Mouse (Mus musculus) lung, embryonic 16.5 days (tissue): ENCODE data around the gene Mrpl23. TPM values are rescaled to one million over a fixed set of nuclear protein-coding genes. Genes with fewer than 3 reads are reported as not detected.

Experiments
- ATAC-seq: fragments of 200-750 bp; cut with Nextera tagmentation; 2 replicates; pipeline ENCODE4 v1.8.0; 2017; ENCODE audit warnings: low read depth, mild to moderate bottlenecking, moderate library complexity
- H3K27ac ChIP-seq: fragments of 300-500 bp; sonication (generic); 2 replicates; pipeline ENCODE4 v1.5.1; 2014; ENCODE audit warnings: mild to moderate bottlenecking, control low read depth, low read length
- H3K27me3 ChIP-seq: fragments of 300-500 bp; sonication (generic); 2 replicates; pipeline ENCODE4 v1.6.1; 2014; ENCODE audit warnings: low read depth, low read length, mixed read lengths; ENCODE audit not compliant: control insufficient read depth, insufficient read depth
- H3K36me3 ChIP-seq: fragments of 300-500 bp; sonication (generic); 2 replicates; pipeline ENCODE4 v1.6.1; 2014; ENCODE audit warnings: low read length; ENCODE audit not compliant: control insufficient read depth, insufficient read depth
- H3K4me1 ChIP-seq: fragments of 300-500 bp; sonication (generic); replicated peaks from 2 replicates; pipeline ENCODE4 v1.6.1; 2014; ENCODE audit warnings: low read length, mixed read lengths; ENCODE audit not compliant: control insufficient read depth, insufficient read depth
- H3K4me2 ChIP-seq: fragments of 300-500 bp; sonication (generic); 2 replicates; pipeline ENCODE4 v1.6.1; 2014; ENCODE audit warnings: low read depth, low read length, control low read depth
- H3K4me3 ChIP-seq: fragments of 300-500 bp; sonication (generic); 2 replicates; pipeline ENCODE4 v1.5.1; 2014; ENCODE audit warnings: mild to moderate bottlenecking, low read length, control low read depth
- H3K9ac ChIP-seq: fragments of 300-500 bp; sonication (generic); 2 replicates; pipeline ENCODE4 v1.6.1; 2014; ENCODE audit warnings: low read length, control low read depth
- H3K9me3 ChIP-seq: fragments of 300-500 bp; sonication (generic); 2 replicates; pipeline ENCODE4 v1.6.1; 2016; ENCODE audit warnings: low read length; ENCODE audit not compliant: control insufficient read depth
- WGBS: fragments of 180-500 bp; shearing (Covaris S2); extraction: QIAGEN DNeasy Blood & Tissue Kit; methylation state at CpG from one replicate; pipeline ENCODE4 v1.1.7; 2014; 5-methylcytosine and 5-hydroxymethylcytosine counted together
- polyA plus RNA-seq: library from polyadenylated mRNA; unstranded; fragments of >200 nt; fragmentation: Nextera tagmentation; extraction: Ambion mirVana; gene quantifications from 2 replicates; pipeline ENCODE4 v1.2.1, GENCODE M21; 2015

Gene Mrpl23
- polyA plus RNA-seq, 1 experiment from 2014 or later: 22.4 TPM

GRCm38 (mm10) chr7:142574155-142574660 is 41.7 kb downstream of the Mrpl23 start:
- 38% methylated on average over 3 of the region's 3 CpGs for WGBS
- Histone ChIP-seq H3K27me3 (no peaks in the 10 kb centered on the region), H3K9me3 (no peaks in the 10 kb centered on the region), H3K4me1 (peaks cover 69% of the 10 kb centered on the region), H3K4me2 (no peak overlapping the region), H3K27ac (peak overlapping the region; percentile 98), H3K9ac (peak overlapping the region; percentile 45), H3K4me3 (no peak overlapping the region), H3K36me3 (no peaks in the 10 kb centered on the region)
- ATAC-seq: no peak

- peaks cover under 1% of the 10 kb centered on the region; the same call in 1 of the 2 replicates for H3K9me3 ChIP-seq
These were observed 42.4 kb downstream of the Mrpl23 start for GRCm38 (mm10) chr7:142574826-142575351.

DNA sequence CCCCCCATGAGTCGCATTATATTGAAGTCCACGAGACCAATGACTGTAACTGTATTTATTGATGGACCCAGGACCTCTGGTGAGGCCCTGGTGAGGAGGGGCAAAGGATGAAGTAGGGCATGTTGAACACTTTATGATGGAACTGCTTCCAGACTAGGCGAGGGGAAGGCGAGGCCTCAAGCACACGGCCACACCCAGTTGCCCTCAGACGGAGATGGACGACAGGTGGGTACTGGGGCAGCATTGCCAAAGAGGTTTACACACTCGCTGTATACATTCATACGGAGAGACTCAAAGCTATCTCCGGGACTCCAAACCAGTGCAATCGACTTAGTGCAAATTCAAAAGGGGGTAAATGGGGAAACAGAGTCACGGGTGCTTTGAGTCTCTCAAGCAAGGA is 43.0 kb downstream of the Mrpl23 start:
- peak overlapping the region; percentile 57; the same call in 1 of the 2 replicates for H3K4me2 ChIP-seq
- no peak for ATAC-seq
- peak overlapping the region; percentile 53 for H3K4me3 ChIP-seq
- WGBS: 62% methylated on average over 12 of the region's 12 CpGs
- peaks cover 58% of the 10 kb centered on the region for H3K4me1 ChIP-seq
- H3K27me3 ChIP-seq: no peaks in the 10 kb centered on the region
- peaks cover 6% of the 10 kb centered on the region for H3K9me3 ChIP-seq
- peak overlapping the region; percentile 79 for H3K27ac ChIP-seq
- no peaks in the 10 kb centered on the region for H3K36me3 ChIP-seq
- no peak overlapping the region for H3K9ac ChIP-seq

More at GRCm38 (mm10) chr7:142574826-142575351, 42.4 kb downstream of the Mrpl23 start:
- Histone ChIP-seq H3K27ac (peak overlapping the region; percentile 79), H3K4me2 (no peak overlapping the region), H3K4me3 (no peak overlapping the region), H3K9ac (peak overlapping the region; percentile 45; the same call in 1 of the 2 replicates), H3K36me3 (no peaks in the 10 kb centered on the region), H3K4me1 (peaks cover 62% of the 10 kb centered on the region), H3K27me3 (no peaks in the 10 kb centered on the region)
- WGBS: 41% methylated on average over 9 of the region's 9 CpGs
- ATAC-seq: no peak

DNA sequence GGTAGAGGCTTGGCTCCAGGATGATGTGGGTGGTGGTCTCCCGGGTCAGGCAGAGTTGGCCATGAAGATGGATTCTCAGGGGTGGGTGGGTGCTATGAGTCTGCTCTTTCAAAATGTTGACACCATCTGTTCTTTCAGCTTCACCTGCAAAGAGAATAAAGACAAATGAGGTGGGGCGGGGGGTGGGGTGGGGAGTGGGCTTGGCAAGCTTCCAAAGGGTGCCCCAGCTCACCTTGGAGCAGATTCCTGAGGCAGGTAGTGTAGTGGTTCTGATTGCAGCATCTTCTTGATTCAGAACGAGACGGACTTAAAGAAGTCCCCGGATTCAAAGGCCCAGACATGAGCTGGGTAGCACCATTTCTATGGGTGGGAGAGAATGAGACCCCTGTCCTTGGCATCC is 43.5 kb downstream of the Mrpl23 start:
- whole genome bisulfite sequencing: 46% methylated on average over 5 of the region's 5 CpGs
- peak overlapping the region; percentile 57 for H3K4me2 ChIP-seq
- peaks cover 55% of the 10 kb centered on the region for H3K4me1 ChIP-seq

GRCm38 (mm10) chr7:142576472-142577326 is 44.2 kb downstream of the Mrpl23 start:
- Histone ChIP-seq H3K9me3 (peaks cover 16% of the 10 kb centered on the region), H3K4me3 (peak overlapping the region; percentile 53), H3K4me1 (peaks cover 48% of the 10 kb centered on the region), H3K27ac (peak overlapping the region; percentile 90), H3K9ac (peak overlapping the region; percentile 72), H3K36me3 (no peaks in the 10 kb centered on the region), H3K4me2 (peak overlapping the region; percentile 57), H3K27me3 (no peaks in the 10 kb centered on the region)
- ATAC-seq: no peak
- 54% methylated on average over 25 of the region's 25 CpGs for WGBS

More for the DNA sequence above, 43.5 kb downstream of the Mrpl23 start:
- H3K36me3 ChIP-seq: no peaks in the 10 kb centered on the region
- H3K27ac ChIP-seq: peak overlapping the region; percentile 90
- no peaks in the 10 kb centered on the region for H3K27me3 ChIP-seq
- H3K4me3 ChIP-seq: peak overlapping the region; percentile 53
- H3K9me3 ChIP-seq: peaks cover 10% of the 10 kb centered on the region
- ATAC-seq: no peak
- H3K9ac ChIP-seq: peak overlapping the region; percentile 72

DNA sequence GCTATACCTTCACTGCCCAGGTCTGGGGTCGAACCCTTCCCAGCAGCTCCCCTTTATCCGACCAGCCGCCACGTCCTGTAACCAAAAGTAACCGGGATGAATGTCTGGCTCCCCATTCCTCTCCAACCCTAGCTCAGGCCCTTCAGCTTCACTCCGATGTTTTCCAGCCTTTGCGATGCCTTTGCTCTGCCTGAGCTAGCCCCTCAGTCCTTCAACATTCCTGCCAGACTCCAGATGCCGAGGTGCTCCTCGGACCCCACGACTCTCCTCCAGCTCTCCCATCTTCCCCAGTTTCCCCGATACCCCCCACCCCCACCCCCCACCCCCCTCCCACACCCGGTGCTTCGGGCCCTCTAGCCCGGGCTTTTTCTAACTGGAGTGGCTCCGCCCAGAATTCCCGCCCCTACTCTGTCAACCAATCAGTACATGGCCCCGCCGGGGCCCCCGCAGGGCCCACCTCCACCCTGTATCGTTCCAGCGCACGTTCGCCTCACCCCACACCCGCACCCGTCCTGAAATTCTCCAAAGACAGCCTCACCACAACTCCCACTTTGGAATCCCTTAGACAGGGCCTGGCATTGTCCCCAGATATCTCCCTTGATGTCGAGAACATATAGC is 45.4 kb downstream of the Mrpl23 start:
- Histone ChIP-seq H3K27ac (peak overlapping the region; percentile 90), H3K9me3 (peaks cover 19% of the 10 kb centered on the region), H3K4me3 (peak overlapping the region; percentile 53), H3K27me3 (no peaks in the 10 kb centered on the region), H3K9ac (peak overlapping the region; percentile 72), H3K36me3 (no peaks in the 10 kb centered on the region), H3K4me2 (peak overlapping the region; percentile 57), H3K4me1 (peaks cover 36% of the 10 kb centered on the region)
- ATAC-seq: peak; percentile 82
- WGBS: 40% methylated on average over 26 of the region's 26 CpGs

GRCm38 (mm10) chr7:142579069-142579468 is 46.6 kb downstream of the Mrpl23 start:
- H3K27me3 ChIP-seq: no peaks in the 10 kb centered on the region
- H3K9ac ChIP-seq: no peak overlapping the region
- no peak for ATAC-seq
- WGBS: 58% methylated on average over 5 of the region's 5 CpGs
- peaks cover 24% of the 10 kb centered on the region for H3K4me1 ChIP-seq
- no peak overlapping the region for H3K4me3 ChIP-seq
- H3K27ac ChIP-seq: 0 out of 2 replicates have a peak overlapping the region, but pooled peaks have one; percentile 86
- H3K9me3 ChIP-seq: peaks cover 19% of the 10 kb centered on the region
- no peak overlapping the region for H3K4me2 ChIP-seq
- H3K36me3 ChIP-seq: no peaks in the 10 kb centered on the region

GRCm38 (mm10) chr7:142580121-142580879 is 47.8 kb downstream of the Mrpl23 start:
- peak overlapping the region; percentile 27 for H3K9ac ChIP-seq

More at GRCm38 (mm10) chr7:142580121-142580879, 47.8 kb downstream of the Mrpl23 start:
- Histone ChIP-seq H3K4me1 (peaks cover 13% of the 10 kb centered on the region), H3K36me3 (no peaks in the 10 kb centered on the region), H3K27me3 (no peaks in the 10 kb centered on the region), H3K4me3 (peak overlapping the region; percentile 34), H3K27ac (no peak overlapping the region), H3K4me2 (peak overlapping the region; percentile 53), H3K9me3 (peaks cover 19% of the 10 kb centered on the region)
- WGBS: 45% methylated on average over 26 of the region's 26 CpGs
- ATAC-seq: peak; percentile 28; the same call in 1 of the 2 replicates
